Mouse (Mus musculus) MEL (cell line): Measurements from ENCODE around the gene Tbc1d1.

Experiments used
- EP300 ChIP-seq, 2 experiments: IDR thresholded peaks; 2 replicates each; pipeline ENCODE4 v1.6.1; 2011; ENCODE audit warnings: improper control_type of control experiment in 2 of 2, low read length in 2 of 2, low read depth in 1 of 2, mild to moderate bottlenecking in 1 of 2
- GABPA ChIP-seq: IDR thresholded peaks from 2 replicates; pipeline ENCODE4 v1.6.1; 2012; ENCODE audit warnings: low read depth, mild to moderate bottlenecking, inconsistent platforms, low read length, improper control_type of control experiment, moderate library complexity
- POLR2A ChIP-seq, 2 experiments: IDR thresholded peaks; 2 replicates each; pipeline ENCODE4 v1.6.1; 2011 to 2012; ENCODE audit warnings: low read length in 2 of 2, mild to moderate bottlenecking in 2 of 2, control low read depth in 1 of 2, improper control_type of control experiment in 1 of 2, low read depth in 1 of 2, moderate library complexity in 1 of 2; ENCODE audit not compliant: control insufficient read depth in 1 of 2, insufficient read depth in 1 of 2, poor library complexity in 1 of 2
- POLR2AphosphoS5 ChIP-seq: IDR thresholded peaks from 2 replicates; pipeline ENCODE4 v1.6.1; 2012; ENCODE audit warnings: low read depth, borderline replicate concordance, mild to moderate bottlenecking, inconsistent platforms, low read length, moderate library complexity, mixed read lengths

GRCm38 (mm10) chr5:64266534-64266933, 110.4 kb downstream of the Tbc1d1 start:
- TF ChIP-seq POLR2AphosphoS5, result no peak
- no peak for TF ChIP-seq GABPA
- TF ChIP-seq EP300 (IDR thresholded peaks at IDR 0.05; ENCODE audit: low read depth in 1 of 2, low read length in 2 of 2), result no peak
- no peak for TF ChIP-seq POLR2A (IDR thresholded peaks at IDR 0.05; ENCODE audit: control insufficient read depth in 1 of 2, insufficient read depth in 1 of 2, low read depth in 1 of 2, low read length in 2 of 2, poor library complexity in 1 of 2)
